Mouse (Mus musculus): ENCODE data around the gene Snx29.
A peak's percentile ranks its signal among the peaks of the same experiment; 100 is the strongest.

Gene Snx29

DNA sequence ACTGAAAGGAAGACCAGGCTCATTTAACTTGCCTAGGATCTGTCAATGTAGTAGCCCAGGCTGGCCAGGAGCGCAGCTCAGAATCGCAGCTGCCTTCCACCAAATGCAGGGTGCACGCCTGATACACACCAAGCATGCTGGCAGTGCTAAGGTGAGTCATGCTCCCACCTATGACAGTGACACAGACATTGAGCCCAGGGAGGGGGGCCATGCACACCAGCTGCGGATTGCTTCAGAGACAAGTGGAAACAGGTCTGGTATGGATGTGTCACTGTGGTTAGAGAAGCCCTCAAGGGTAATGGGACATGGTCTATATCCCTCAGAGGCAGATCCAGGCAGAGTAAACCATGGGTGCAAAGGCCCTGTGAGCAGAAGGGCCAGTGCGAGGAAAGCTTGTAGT, 425.2 kb downstream of the Snx29 start:
- no peak for DNase-seq

DNA sequence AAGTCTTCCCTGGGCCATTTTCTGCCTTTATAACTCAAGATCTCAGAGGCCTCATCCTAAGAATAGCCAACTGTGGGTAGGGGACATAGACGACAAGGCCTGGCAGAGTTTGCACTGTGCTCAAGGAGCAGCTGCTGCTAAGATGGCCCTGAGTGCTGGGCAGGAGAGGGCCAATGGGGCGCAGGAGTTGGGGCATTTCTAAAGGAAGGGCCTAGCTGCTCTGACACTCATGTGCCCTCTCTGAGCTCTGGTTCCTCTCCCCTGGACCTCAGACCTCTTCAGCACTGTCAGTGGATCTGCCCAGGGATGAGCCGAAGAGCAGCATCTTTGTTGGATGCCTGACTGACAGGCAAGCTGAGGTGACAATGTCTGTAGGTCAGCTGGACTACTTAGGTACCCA, 426.4 kb downstream of the Snx29 start:
- no peak for DNase-seq

GRCm38 (mm10) chr16:11750605-11751004, 427.9 kb downstream of the Snx29 start:
- no peak for DNase-seq

DNA sequence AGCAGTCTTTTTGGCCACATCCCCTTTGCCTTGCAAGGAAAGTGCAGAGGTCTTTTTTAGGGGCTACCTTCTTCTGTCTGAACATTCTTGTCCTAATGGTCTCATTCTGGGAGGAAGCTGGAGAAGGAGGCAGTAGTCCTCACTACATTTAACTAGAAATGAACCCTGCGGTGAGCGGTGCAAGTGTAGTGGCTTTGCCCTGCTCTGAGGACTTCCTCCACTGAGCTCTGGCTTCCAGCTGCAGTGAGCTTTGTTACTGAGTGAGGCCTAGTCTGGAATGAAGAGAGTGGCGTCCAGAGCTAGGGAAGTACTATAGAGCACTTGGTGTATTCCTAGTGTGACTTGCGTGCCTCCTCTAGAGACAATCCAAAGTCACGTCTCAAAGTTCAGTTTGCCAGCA, 429.8 kb downstream of the Snx29 start:
- no peak for DNase-seq

GRCm38 (mm10) chr16:11753466-11753865, 430.8 kb downstream of the Snx29 start:
- no peak for DNase-seq

DNA sequence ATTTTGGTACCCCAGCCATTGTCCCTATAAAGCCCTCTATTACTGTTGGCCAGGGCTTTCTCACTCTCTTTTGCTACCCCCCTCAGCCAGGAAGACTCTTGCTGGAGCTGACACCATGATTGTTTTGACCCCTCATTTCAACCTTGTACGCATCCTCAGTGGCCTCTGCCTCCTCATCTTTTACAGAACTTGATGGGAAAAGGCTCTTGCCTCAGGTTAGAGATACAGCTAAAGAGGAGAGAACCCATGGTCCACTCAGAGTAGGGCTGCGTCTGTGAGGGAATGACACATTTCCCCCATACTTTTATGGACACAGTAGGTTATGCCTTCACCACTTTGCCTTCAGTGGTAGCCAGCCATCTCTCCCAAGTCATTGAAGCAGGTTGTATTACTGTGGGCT, 431.4 kb downstream of the Snx29 start:
- no peak for DNase-seq

DNA sequence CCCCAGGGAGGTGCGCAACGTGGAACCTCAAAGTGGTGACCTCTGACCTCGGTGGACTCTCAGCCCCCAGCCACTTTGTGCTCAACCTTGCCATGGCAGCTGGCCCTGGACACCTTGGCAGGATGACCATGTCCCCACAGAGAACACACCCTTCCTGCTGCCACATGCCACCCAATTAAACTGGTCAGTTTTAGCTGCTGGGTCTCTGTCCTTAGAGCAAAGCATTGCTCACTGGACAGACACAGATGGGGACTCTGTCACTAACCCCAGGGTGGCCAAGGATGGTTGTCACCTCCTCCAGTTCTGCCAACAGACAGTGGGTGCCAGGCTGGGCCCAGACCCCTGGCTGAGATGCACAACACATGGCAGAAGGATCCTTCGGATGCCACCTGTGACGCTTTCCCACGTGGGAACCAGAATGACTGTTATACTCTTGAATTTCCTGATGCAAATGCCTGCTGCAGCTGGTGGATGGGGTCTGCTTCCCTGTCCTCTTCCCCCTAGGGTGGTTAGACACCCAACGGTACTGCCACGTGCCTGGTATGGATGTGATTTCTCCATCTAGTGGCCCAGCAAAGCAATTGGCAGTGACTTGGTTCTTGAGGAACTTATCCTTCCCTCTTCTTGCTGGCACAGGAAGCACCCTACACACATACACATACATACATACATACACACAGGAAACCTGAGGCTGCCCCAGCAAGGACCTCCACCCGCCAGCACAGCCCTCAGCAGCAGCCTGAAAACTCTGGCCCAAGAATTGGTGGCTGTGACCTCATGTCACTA, 432.8 kb downstream of the Snx29 start:
- no peak for DNase-seq

DNA sequence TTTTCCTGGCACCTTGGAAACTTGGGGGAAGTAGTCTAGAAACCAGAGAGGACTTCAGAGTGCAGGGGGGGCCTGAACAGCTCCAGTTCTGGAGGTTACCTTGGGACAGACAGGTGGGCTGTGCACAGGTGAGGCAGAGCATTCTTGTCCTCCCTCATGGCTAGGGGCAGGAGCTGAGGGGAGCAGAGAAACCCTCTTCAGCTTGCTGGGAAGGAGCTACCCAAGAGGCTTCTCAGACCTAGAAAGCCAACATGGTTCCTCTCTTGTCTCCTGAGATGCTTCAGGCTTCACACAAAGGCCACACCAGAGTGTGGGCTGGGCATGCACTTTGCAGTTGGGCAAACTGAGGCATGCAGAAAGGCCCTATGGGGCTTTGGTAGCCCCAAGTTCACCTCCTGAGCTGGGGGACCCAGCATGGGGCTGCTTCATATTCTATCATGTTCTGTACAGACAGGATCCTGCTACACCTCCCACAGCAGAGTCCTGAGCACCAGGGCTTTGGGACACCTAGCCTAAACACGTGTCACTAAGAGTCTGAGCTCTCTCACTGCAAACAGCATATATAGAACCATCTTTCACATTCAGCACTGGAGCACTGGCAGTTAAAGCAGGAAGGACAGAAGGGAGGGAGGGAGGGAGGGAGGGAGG, 434.0 kb downstream of the Snx29 start:
- DNase-seq: no peak

DNA sequence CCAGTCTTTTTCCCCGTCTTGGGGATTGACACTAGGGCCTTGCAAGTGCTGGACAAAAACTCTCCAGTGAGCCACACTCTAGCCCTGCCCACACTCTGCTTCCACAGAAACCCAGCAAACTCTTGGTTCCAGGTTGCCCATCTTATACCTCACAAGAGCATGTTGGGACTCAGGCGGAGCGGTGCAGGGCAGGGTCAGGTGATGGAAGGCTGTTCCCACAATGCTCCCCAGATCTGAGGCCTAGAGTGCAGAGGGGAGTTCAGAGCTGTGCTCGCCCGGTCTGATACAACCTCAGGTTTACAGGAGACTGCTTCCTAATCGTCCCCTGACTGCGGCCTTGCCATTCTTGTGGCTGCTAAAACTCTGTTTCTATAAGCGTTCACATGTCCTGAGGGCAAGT, 434.8 kb downstream of the Snx29 start:
- DNase-seq: no peak

DNA sequence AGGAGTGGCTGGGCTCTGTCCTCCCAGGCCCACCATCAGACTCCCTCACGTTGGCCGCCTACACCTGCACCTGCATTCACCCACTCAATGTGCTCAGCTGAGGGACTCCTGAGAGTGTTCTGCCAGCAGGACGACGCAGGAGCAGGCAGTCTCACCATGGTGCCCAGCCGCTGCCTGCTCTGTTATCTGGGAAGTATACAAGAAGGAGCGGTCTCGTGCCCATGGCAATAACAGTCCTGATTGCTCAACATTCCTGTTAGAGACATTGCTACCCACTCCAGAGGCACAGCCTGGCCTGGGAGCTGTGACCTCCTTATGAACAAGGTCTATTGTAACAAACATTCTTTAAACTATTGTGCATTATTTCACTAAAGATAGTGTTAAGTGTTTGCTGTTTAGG, 435.2 kb downstream of the Snx29 start:
- DNase-seq: no peak

DNA sequence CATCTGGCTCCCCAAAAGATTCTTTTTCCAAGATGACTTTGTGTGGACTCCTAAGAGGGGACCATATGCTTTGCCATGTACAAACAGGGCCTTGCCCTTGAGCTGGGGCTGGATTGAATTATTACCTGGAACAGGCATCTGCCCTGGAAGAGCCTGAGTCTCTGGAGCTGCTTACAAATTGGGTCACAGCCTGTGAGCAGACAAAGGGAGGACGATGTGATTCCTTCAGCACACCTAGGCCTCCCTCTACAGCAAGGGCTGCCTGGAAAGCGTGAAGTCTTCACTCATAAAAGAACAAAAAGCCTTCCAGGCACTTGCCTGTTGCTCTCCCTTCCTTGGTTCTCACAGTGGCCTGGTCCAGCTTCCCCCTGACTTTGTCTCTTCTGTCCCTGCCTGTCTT, 449.6 kb downstream of the Snx29 start:
- DNase-seq: no peak

DNA sequence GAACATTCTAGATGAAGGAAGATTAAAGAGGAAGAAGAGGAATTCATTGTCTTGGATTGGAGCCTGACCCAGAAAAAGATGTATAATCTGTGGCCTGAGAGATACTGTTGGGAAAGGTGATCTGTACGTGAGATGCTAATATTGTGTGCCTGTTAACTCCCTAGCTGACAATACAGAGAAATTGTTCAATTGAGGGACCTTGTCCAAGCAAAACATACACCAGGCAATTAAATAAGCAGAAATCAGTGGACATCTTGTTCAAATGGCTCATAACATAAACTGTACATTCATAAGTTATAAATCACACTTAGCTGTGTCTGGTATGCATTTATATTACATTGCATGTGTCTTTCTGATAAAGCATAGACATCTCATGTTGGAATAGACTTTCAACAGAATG, 451.6 kb downstream of the Snx29 start:
- DNase-seq: no peak

DNA sequence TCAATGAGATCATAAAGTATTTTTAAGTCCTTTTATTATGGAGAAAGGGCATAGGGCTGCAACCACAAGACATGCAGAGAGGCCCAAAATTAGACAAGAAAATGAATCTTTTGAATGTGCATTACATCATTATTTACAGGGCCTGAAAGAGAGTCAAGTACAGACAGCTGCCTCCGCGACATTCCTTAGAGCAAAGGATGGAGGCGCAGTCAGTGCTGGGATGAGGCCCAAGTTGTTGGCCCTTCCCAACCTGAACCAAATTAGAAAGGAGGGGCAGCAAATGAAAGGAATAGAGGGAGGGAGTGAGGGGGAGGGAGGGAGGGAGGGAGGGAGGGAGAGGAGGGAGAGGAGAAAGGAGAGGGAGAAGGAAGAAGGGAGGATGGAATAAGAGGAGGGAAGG, 453.8 kb downstream of the Snx29 start:
- DNase-seq: no peak

DNA sequence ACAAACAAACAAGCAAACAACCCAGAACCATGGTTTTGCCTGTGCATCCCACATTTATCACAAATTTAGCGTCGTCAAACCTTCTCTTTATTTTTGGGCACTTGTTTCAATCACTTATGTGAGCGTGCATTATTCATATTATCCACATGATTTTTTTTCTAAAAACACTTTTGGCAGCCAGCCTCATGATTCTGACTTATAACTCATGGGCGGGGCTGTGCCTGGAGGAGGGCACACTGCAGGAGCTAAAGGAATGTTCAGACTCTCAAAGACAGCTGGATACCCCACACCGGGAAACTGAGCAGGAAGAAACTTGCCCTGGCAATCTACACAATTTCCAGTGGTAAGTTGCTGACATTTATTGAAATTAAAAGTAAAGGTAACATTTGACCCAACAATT, 455.5 kb downstream of the Snx29 start:
- DNase-seq: no peak

- DNase-seq: no peak
These were observed 456.2 kb downstream of the Snx29 start for GRCm38 (mm10) chr16:11778715-11779460.

GRCm38 (mm10) chr16:11782082-11782481, 459.4 kb downstream of the Snx29 start:
- no peak for DNase-seq

- no peak for DNase-seq
These were observed 460.6 kb downstream of the Snx29 start for GRCm38 (mm10) chr16:11783337-11783736.

GRCm38 (mm10) chr16:11784354-11784753, 461.6 kb downstream of the Snx29 start:
- DNase-seq: peak; percentile 30

DNA sequence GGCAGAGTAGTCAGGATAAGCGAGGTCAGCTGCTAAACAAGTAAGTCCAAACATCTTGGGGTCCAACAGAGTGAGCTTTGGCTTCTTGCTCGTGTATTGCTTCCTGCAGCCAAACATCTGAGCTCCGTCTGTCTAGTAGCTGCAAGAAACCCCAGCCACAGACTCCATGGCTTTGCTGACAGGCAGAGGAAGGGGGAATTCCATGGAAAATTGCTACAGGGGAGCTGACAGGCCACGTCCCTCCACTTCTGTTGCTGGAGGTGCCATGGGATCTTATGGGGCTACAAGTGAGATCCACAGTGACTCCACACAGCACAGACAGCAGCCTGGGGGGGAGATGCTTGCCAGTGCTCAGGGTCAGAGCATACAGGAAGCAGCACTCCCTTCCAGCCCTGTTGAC, 463.1 kb downstream of the Snx29 start:
- DNase-seq: no peak

DNA sequence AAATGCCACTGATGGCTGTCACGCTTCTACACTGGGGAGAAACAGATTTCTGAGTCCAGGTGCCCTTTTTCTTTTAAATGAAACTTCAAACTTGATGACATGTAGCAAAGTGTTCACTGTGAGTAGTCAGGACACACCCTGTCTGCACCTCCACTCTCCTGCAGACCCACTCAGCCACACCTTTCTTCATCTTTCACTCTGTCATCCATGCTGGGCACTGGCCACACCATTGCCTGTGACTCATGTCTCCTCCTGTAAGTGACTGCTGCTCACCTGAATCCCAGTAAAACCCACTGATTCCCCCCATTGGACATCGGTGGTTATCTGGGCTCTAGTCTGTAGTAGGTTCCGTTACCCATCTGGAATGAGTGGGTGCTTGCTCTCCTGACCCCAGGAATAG, 467.8 kb downstream of the Snx29 start:
- no peak for DNase-seq

- DNase-seq: no peak
These were observed 470.7 kb downstream of the Snx29 start for GRCm38 (mm10) chr16:11793391-11793790.

GRCm38 (mm10) chr16:11794628-11795027, 471.9 kb downstream of the Snx29 start:
- no peak for DNase-seq

DNA sequence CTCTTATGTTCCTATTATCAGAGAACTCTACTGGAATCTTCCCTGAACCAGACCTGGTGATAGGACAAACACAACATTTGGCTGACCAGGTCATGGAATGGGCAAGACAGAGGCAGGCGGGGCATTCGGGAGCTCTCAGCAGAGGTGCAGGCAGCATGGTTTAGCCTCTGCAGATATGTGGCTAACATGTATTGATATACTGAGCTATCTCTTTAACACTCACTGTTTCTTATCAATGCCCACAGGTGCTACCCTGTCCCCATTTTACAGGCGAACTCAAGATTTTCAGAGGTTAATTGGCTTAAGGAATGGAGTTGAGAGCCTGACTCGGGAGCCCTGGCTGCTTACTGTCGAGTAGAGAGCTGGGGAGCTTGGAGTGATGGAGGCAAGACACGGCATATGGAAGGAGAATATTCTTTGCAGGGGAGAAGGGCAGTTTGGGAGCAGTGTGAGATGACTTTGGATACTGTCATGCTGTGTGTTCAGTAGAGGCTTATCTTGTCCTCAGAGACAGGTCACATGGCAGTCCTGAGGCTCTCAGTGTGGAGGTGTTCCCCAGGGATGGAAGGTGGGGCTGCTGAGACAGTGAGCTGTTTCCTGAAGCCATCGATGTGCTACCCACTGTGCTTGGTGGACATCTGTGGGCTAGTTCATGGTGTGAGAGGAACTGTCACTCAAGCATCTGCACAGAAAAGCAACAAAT, 473.2 kb downstream of the Snx29 start:
- no peak for DNase-seq

Data from thymus, postnatal 4 days (tissue).